Mouse (Mus musculus): ENCODE results near the gene Fntb. TPM values are rescaled to one million over a fixed set of nuclear protein-coding genes. Genes with fewer than 3 reads are reported as not detected.

Fntb gene
- polyA plus RNA-seq, 2 experiments = 21.4 to 28.8 TPM

GRCm38 (mm10) chr12:76895777-76896176, 130.4 kb downstream of the Fntb start:
- Histone ChIP-seq H3K36me3 (replicated peaks; ENCODE audit: control insufficient read depth, insufficient read depth, low read depth) (peaks cover 2% of the 10 kb centered on the region; the same call in 1 of the 2 replicates), H3K27me3 (ENCODE audit: control insufficient read depth, insufficient read depth, low read length) (no peaks in the 10 kb centered on the region), H3K9me3 (ENCODE audit: control insufficient read depth, low read length) (no peaks in the 10 kb centered on the region), H3K4me3 (ENCODE audit: insufficient read depth in 1 of 2, low read depth in 2 of 2, low read length in 2 of 2) (no peak overlapping the region), H3K4me1 (replicated peaks; ENCODE audit: control insufficient read depth in 2 of 2, insufficient read depth in 2 of 2, low read length in 1 of 2) (no peaks in the 10 kb centered on the region), H3K27ac (no peak overlapping the region), H3K4me2 (ENCODE audit: low read depth) (no peak overlapping the region), H3K9ac (replicated peaks) (no peak overlapping the region)
- WGBS (ENCODE audit: insufficient replicate concordance) = 67% methylated on average over 7 of the region's 7 CpGs
- TF ChIP-seq CTCF (IDR thresholded peaks at IDR 0.05; ENCODE audit: low read depth) (no peak), EP300 (IDR thresholded peaks at IDR 0.05; ENCODE audit: low read depth) (no peak)
- no peak for DNase-seq (ENCODE audit: low read depth in 3 of 3, low spot score in 3 of 3)
- no peak for ATAC-seq (ENCODE audit: insufficient read depth)

- DNase-seq (ENCODE audit: low read depth in 3 of 3, low spot score in 3 of 3) = no peak
- H3K36me3 ChIP-seq (replicated peaks; ENCODE audit: control insufficient read depth, insufficient read depth, low read depth) = peaks cover 2% of the 10 kb centered on the region; the same call in 1 of the 2 replicates
- no peak overlapping the region for H3K4me3 ChIP-seq (ENCODE audit: insufficient read depth in 1 of 2, low read depth in 2 of 2, low read length in 2 of 2)
- no peak for ATAC-seq (ENCODE audit: insufficient read depth)
- no peaks in the 10 kb centered on the region for H3K4me1 ChIP-seq (replicated peaks; ENCODE audit: control insufficient read depth in 2 of 2, insufficient read depth in 2 of 2, low read length in 1 of 2)
- WGBS (ENCODE audit: insufficient replicate concordance) = 88% methylated on average over 4 of the region's 4 CpGs
- no peak for TF ChIP-seq EP300 (IDR thresholded peaks at IDR 0.05; ENCODE audit: low read depth)
- TF ChIP-seq CTCF (IDR thresholded peaks at IDR 0.05; ENCODE audit: low read depth) = no peak
- H3K9me3 ChIP-seq (ENCODE audit: control insufficient read depth, low read length) = no peaks in the 10 kb centered on the region
- no peak overlapping the region for H3K4me2 ChIP-seq (ENCODE audit: low read depth)
- no peak overlapping the region for H3K9ac ChIP-seq (replicated peaks)
- no peak overlapping the region for H3K27ac ChIP-seq
- H3K27me3 ChIP-seq (ENCODE audit: control insufficient read depth, insufficient read depth, low read length) = no peaks in the 10 kb centered on the region
Observed at GRCm38 (mm10) chr12:76896566-76896965, 131.2 kb downstream of the Fntb start.

DNA sequence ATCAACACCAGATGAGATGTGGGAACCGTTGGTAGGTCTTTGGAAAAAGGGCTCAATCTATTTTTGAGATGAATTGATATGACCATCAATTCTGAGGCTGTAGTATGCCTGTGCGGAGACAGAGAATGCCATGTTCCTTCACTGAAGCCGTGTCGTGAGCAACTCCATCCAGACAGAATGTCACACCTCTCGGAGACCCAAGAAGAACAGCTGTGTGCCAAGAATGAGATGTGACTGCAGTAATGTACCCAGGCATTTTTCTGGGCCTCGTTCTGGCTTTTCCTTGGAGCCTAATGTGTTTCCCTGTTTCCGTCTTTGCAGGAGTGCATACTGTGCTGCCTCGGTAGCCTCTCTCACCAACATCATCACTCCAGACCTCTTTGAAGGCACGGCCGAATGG, 131.6 kb downstream of the Fntb start:
- TF ChIP-seq CTCF (IDR thresholded peaks at IDR 0.05; ENCODE audit: low read depth) (no peak), EP300 (IDR thresholded peaks at IDR 0.05; ENCODE audit: low read depth) (no peak)
- H3K4me2 ChIP-seq (ENCODE audit: low read depth) = no peak overlapping the region
- H3K36me3 ChIP-seq (replicated peaks; ENCODE audit: control insufficient read depth, insufficient read depth, low read depth) = peaks cover 2% of the 10 kb centered on the region; the same call in 1 of the 2 replicates
- no peaks in the 10 kb centered on the region for H3K9me3 ChIP-seq (ENCODE audit: control insufficient read depth, low read length)
- no peaks in the 10 kb centered on the region for H3K27me3 ChIP-seq (ENCODE audit: control insufficient read depth, insufficient read depth, low read length)
- no peak overlapping the region for H3K4me3 ChIP-seq (ENCODE audit: insufficient read depth in 1 of 2, low read depth in 2 of 2, low read length in 2 of 2)
- peaks cover 4% of the 10 kb centered on the region in 2 experiments; a peak in 3 of 4 replicates for H3K4me1 ChIP-seq (replicated peaks; ENCODE audit: control insufficient read depth in 2 of 2, insufficient read depth in 2 of 2, low read length in 1 of 2)
- H3K27ac ChIP-seq = no peak overlapping the region
- ATAC-seq (ENCODE audit: insufficient read depth) = no peak
- DNase-seq (ENCODE audit: low read depth in 3 of 3, low spot score in 3 of 3) = no peak
- H3K9ac ChIP-seq (replicated peaks) = no peak overlapping the region
- WGBS (ENCODE audit: insufficient replicate concordance) = 90% methylated on average over 10 of the region's 10 CpGs

DNA sequence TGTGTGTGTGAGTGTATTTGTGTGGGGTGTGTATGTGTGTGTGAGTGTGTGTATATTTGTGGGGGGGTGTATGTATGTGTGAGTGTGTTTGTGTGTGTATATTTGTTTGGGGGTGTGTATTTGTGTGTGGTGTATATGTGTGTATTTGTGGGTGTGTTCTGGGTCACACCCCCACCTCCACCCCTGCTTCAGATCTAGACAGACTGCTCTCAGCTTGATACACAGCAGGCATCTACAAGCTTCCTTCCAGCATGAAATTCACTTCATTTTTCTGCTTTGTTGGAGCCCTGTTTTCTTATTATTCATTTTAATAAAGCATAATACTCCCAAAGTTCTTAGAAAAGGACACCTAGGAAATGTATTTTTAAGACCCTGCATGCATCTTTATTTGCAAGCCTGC, 132.8 kb downstream of the Fntb start:
- H3K4me2 ChIP-seq (ENCODE audit: low read depth) = no peak overlapping the region
- no peak overlapping the region for H3K9ac ChIP-seq (replicated peaks)
- H3K36me3 ChIP-seq (replicated peaks; ENCODE audit: control insufficient read depth, insufficient read depth, low read depth) = peaks cover 9% of the 10 kb centered on the region
- H3K27me3 ChIP-seq (ENCODE audit: control insufficient read depth, insufficient read depth, low read length) = no peaks in the 10 kb centered on the region
- ATAC-seq (ENCODE audit: insufficient read depth) (no peak), DNase-seq (ENCODE audit: low read depth in 3 of 3, low spot score in 3 of 3) (no peak)
- no peak overlapping the region for H3K4me3 ChIP-seq (ENCODE audit: insufficient read depth in 1 of 2, low read depth in 2 of 2, low read length in 2 of 2)
- H3K4me1 ChIP-seq (replicated peaks; ENCODE audit: control insufficient read depth in 2 of 2, insufficient read depth in 2 of 2, low read length in 1 of 2) = peaks cover 7 to 8% of the 10 kb centered on the region in 2 experiments
- no peaks in the 10 kb centered on the region for H3K9me3 ChIP-seq (ENCODE audit: control insufficient read depth, low read length)
- TF ChIP-seq CTCF (IDR thresholded peaks at IDR 0.05; ENCODE audit: low read depth) (no peak), EP300 (IDR thresholded peaks at IDR 0.05; ENCODE audit: low read depth) (no peak)
- H3K27ac ChIP-seq = no peak overlapping the region

DNA sequence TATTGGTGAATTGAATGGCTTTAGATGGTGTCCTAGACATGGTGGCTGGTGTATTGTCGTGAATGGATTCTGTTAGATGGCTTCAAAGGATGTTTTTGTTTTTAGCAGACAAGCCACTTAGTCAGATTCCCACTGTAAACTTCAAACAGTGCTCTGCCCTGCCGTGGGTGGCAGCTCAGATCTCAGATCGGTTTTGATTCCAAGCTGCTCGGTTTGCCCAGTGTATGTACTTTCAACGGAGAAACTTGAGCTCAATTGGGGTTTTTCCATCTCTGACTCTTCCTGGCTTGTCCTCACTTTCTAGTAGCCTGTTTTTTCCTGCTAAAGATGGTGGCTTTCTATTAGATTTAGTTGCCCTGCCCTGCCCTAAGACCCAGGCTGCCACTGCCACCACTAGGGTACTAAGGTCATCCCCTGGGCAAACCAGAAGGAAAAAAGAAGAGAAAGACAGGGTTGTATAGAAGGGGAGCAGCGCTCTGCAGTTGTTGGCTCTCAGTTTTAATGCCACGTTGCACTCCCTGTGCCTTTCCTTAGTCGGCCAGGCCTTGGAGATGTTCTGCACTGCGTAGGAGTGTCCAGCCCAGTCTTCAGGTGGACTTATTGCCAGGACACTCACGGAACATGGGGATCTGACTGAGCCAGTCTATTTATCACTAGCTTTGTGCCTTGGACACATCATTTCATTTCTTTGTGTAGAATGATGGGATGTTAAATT, 134.0 kb downstream of the Fntb start:
- DNase-seq (ENCODE audit: low read depth in 3 of 3, low spot score in 3 of 3) = no peak
- WGBS (ENCODE audit: insufficient replicate concordance) = 87% methylated on average over 10 of the region's 10 CpGs
- Histone ChIP-seq H3K4me1 (replicated peaks; ENCODE audit: control insufficient read depth in 2 of 2, insufficient read depth in 2 of 2, low read length in 1 of 2) (peaks cover 7 to 8% of the 10 kb centered on the region in 2 experiments), H3K9ac (replicated peaks) (no peak overlapping the region), H3K9me3 (ENCODE audit: control insufficient read depth, low read length) (no peaks in the 10 kb centered on the region), H3K36me3 (replicated peaks; ENCODE audit: control insufficient read depth, insufficient read depth, low read depth) (peaks cover 9% of the 10 kb centered on the region), H3K27me3 (ENCODE audit: control insufficient read depth, insufficient read depth, low read length) (no peaks in the 10 kb centered on the region), H3K27ac (no peak overlapping the region), H3K4me2 (ENCODE audit: low read depth) (no peak overlapping the region), H3K4me3 (ENCODE audit: insufficient read depth in 1 of 2, low read depth in 2 of 2, low read length in 2 of 2) (no peak overlapping the region)
- TF ChIP-seq EP300 (IDR thresholded peaks at IDR 0.05; ENCODE audit: low read depth) (no peak), CTCF (IDR thresholded peaks at IDR 0.05; ENCODE audit: low read depth) (no peak)
- ATAC-seq (ENCODE audit: insufficient read depth) = no peak
